3 mouse cellular contexts compared by ENCODE assay signal in genomic region chr14:121413726-121414125, GRCm38 (mm10).
DNase-seq lines count a peak whose midpoint lies in the region.

No protein-coding gene starts in this region.

- peak; percentile 25 for DNase-seq in 3134 (ENCODE audit: extremely low read depth, insufficient read length, low spot score)
- DNase-seq in 3T3-L1 (ENCODE audit: low read depth, low spot score), result peak; percentile 89
- DNase-seq in NIH3T3 (ENCODE audit: low read depth), result peak; percentile 83

Comparison
In these comparisons a context has a peak if more than half of its experiments do, and no peak if none do; other contexts are left out.
1. DNase-seq: peak in every context shown above with its lines; median percentile 89 in 3T3-L1; 83 in NIH3T3; 25 in 3134.